ENCODE assay signal across 8 mouse cellular contexts in genomic region chr4:145213999-145214785, GRCm38 (mm10). TPM values are rescaled to one million over a fixed set of nuclear protein-coding genes. Genes with fewer than 3 reads are reported as not detected.
A peak's percentile ranks its signal among the peaks of the same experiment; 100 is the strongest.
DNase-seq lines count a peak whose midpoint lies in the region; ATAC-seq and TF ChIP-seq lines count a peak whose summit lies in the region.

No protein-coding gene starts in this region.

- intact Hi-C loops in heart, postnatal 14 days (cut with DNase I) = loop anchor here (1.0 kb wide), 1 partner anchor 72 kb away; no protein-coding TSS in a partner anchor

- peaks cover 0 to 27% of the 10 kb centered on the region in 2 experiments; a peak in 3 of 4 replicates for H3K4me1 ChIP-seq in CH12.LX (ENCODE audit: control insufficient read depth in 1 of 2, insufficient read depth in 2 of 2)
- no peaks in the 10 kb centered on the region for H3K4me1 ChIP-seq in forebrain, embryonic 14.5 days (ENCODE audit: control insufficient read depth, insufficient read depth, low read length)
- H3K4me1 ChIP-seq in liver, embryonic 16.5 days (ENCODE audit: control insufficient read depth, low read depth, low read length) = peaks cover 3% of the 10 kb centered on the region
- peaks cover 13% of the 10 kb centered on the region for H3K4me1 ChIP-seq in neural tube, embryonic 13.5 days (replicated peaks)
- H3K4me1 ChIP-seq in testis, adult 2 months (ENCODE audit: control insufficient read depth, insufficient read depth, low read length) = peaks cover 6% of the 10 kb centered on the region

- no peaks in the 10 kb centered on the region for H3K79me2 ChIP-seq in CH12.LX (replicated peaks; ENCODE audit: control insufficient read depth, extremely low read depth, insufficient read depth, poor library complexity, severe bottlenecking)

- 32% methylated on average over 8 of the region's 8 CpGs for WGBS in forebrain, embryonic 14.5 days
- 37% methylated on average over 8 of the region's 8 CpGs for WGBS in large intestine, adult 2 months
- 34% methylated on average over 8 of the region's 8 CpGs for WGBS in liver, embryonic 16.5 days (ENCODE audit: insufficient replicate concordance)
- WGBS in neural tube, embryonic 13.5 days = 33% methylated on average over 8 of the region's 8 CpGs

- no peaks in the 10 kb centered on the region for H3K9me3 ChIP-seq in CH12.LX (replicated peaks; ENCODE audit: low read length)
- no peaks in the 10 kb centered on the region for H3K9me3 ChIP-seq in forebrain, embryonic 14.5 days (replicated peaks; ENCODE audit: control insufficient read depth, low read length)
- no peaks in the 10 kb centered on the region for H3K9me3 ChIP-seq in liver, embryonic 16.5 days (replicated peaks; ENCODE audit: control insufficient read depth, low read length)
- no peaks in the 10 kb centered on the region for H3K9me3 ChIP-seq in neural tube, embryonic 13.5 days

- no peak overlapping the region for H3K4me2 ChIP-seq in CH12.LX (ENCODE audit: insufficient read depth, low read depth, poor library complexity, severe bottlenecking)
- no peak overlapping the region for H3K4me2 ChIP-seq in forebrain, embryonic 14.5 days (ENCODE audit: low read length)
- H3K4me2 ChIP-seq in liver, embryonic 16.5 days (ENCODE audit: low read depth, low read length) = no peak overlapping the region
- H3K4me2 ChIP-seq in neural tube, embryonic 13.5 days = no peak overlapping the region

- ATAC-seq in forebrain, embryonic 14.5 days = peak; percentile 86
- peak; percentile 60 for ATAC-seq in liver, embryonic 16.5 days (ENCODE audit: low read depth)
- ATAC-seq in neural tube, embryonic 13.5 days (ENCODE audit: low read depth) = peak; percentile 91

- H3K27me3 ChIP-seq in CH12.LX (replicated peaks) = no peaks in the 10 kb centered on the region
- H3K27me3 ChIP-seq in forebrain, embryonic 14.5 days (replicated peaks; ENCODE audit: control insufficient read depth, insufficient read depth, low read length) = no peaks in the 10 kb centered on the region
- H3K27me3 ChIP-seq in liver, embryonic 16.5 days (ENCODE audit: control insufficient read depth, insufficient read depth, low read depth, low read length) = no peaks in the 10 kb centered on the region
- no peaks in the 10 kb centered on the region for H3K27me3 ChIP-seq in neural tube, embryonic 13.5 days
- no peaks in the 10 kb centered on the region for H3K27me3 ChIP-seq in testis, adult 2 months (ENCODE audit: control insufficient read depth, insufficient read depth, low read length)

- in situ Hi-C loops in CH12.LX (cut with MboI; ENCODE audit: low pct_ligation_motif_present, low pct_unique_long_range_greater_than_20kb, low sequenced_read_pairs) = no loop called here

- TF ChIP-seq EP300 in CH12.LX (IDR thresholded peaks at IDR 0.05; ENCODE audit: low read length) = no peak

- peak; percentile 92 for TF ChIP-seq RAD21 in CH12.LX (IDR thresholded peaks at IDR 0.05; ENCODE audit: low read depth, low read length)

- H3K36me3 ChIP-seq in CH12.LX (replicated peaks in 1 of 2; ENCODE audit: control insufficient read depth in 1 of 2, insufficient read depth in 1 of 2, low read length in 1 of 2) = peaks cover 40 to 62% of the 10 kb centered on the region in 2 experiments
- H3K36me3 ChIP-seq in forebrain, embryonic 14.5 days (ENCODE audit: control insufficient read depth, insufficient read depth, low read length) = no peaks in the 10 kb centered on the region
- H3K36me3 ChIP-seq in liver, embryonic 16.5 days (ENCODE audit: control insufficient read depth, insufficient read depth) = no peaks in the 10 kb centered on the region; the same call in 1 of the 2 replicates
- no peaks in the 10 kb centered on the region for H3K36me3 ChIP-seq in neural tube, embryonic 13.5 days
- H3K36me3 ChIP-seq in testis, adult 2 months (ENCODE audit: control insufficient read depth, insufficient read depth, low read length) = no peaks in the 10 kb centered on the region

- peak; percentile 91 to 94 for TF ChIP-seq CTCF in CH12.LX (conservative IDR thresholded peaks at IDR 0.05 in 1 of 2, IDR thresholded peaks at IDR 0.05 in 1 of 2; ENCODE audit: low read depth in 2 of 2, low read length in 2 of 2)
- TF ChIP-seq CTCF in testis, adult 2 months (IDR thresholded peaks at IDR 0.05; ENCODE audit: control insufficient read depth, insufficient read depth, insufficient replicate concordance, low read depth, low read length) = peak; percentile 94

- peak; percentile 79 for DNase-seq in CH12.LX (ENCODE audit: extremely low read depth)
- DNase-seq in c-Kit-positive CD71-positive TER-119-positive erythroid progenitor cells, embryonic 14.5 days (ENCODE audit: low spot score) = peak; percentile 81
- peak; percentile 79 for DNase-seq in forebrain, embryonic 14.5 days (ENCODE audit: low spot score)
- peak; percentile 94 to 97 for DNase-seq in heart, postnatal 14 days
- peak; percentile 67 for DNase-seq in large intestine, adult 2 months (ENCODE audit: low read depth, low spot score)

- H3K27ac ChIP-seq in CH12.LX (ENCODE audit: insufficient read depth, low read depth) = no peak overlapping the region
- no peak overlapping the region for H3K27ac ChIP-seq in forebrain, embryonic 14.5 days (ENCODE audit: low read depth, low read length)
- no peak overlapping the region for H3K27ac ChIP-seq in liver, embryonic 16.5 days (ENCODE audit: low read length)
- H3K27ac ChIP-seq in neural tube, embryonic 13.5 days (replicated peaks) = 0 out of 2 replicates have a peak overlapping the region, but pooled peaks have one; percentile 33
- H3K27ac ChIP-seq in testis, adult 2 months (ENCODE audit: control insufficient read depth, insufficient read depth, low read depth, low read length) = no peak overlapping the region

- no peak overlapping the region for H3K4me3 ChIP-seq in CH12.LX (replicated peaks in 1 of 3; ENCODE audit: low read depth in 2 of 3, low read length in 2 of 3, poor library complexity in 1 of 3)
- H3K4me3 ChIP-seq in forebrain, embryonic 14.5 days (ENCODE audit: low read depth, low read length) = no peak overlapping the region
- no peak overlapping the region for H3K4me3 ChIP-seq in liver, embryonic 16.5 days (ENCODE audit: low read depth, low read length)
- no peak overlapping the region for H3K4me3 ChIP-seq in neural tube, embryonic 13.5 days
- H3K4me3 ChIP-seq in testis, adult 2 months (ENCODE audit: control insufficient read depth, low read depth, low read length) = no peak overlapping the region

- dilution Hi-C loops in CH12.LX (cut with MboI; ENCODE audit: extremely low pct_ligation_motif_present, extremely low pct_unique_long_range_greater_than_20kb, low sequenced_read_pairs) = no loop called here

- TF ChIP-seq POLR2A in CH12.LX (IDR thresholded peaks at IDR 0.05; ENCODE audit: low read depth, low read length) = no peak
- no peak for TF ChIP-seq POLR2A in testis, adult 2 months (IDR thresholded peaks at IDR 0.05; ENCODE audit: control insufficient read depth, low read depth, low read length)

- no peak overlapping the region for H3K9ac ChIP-seq in CH12.LX (ENCODE audit: insufficient read depth, low read depth)
- H3K9ac ChIP-seq in forebrain, embryonic 14.5 days (ENCODE audit: low read length) = no peak overlapping the region
- H3K9ac ChIP-seq in liver, embryonic 16.5 days (ENCODE audit: low read depth, low read length) = no peak overlapping the region
- no peak overlapping the region for H3K9ac ChIP-seq in neural tube, embryonic 13.5 days

TF ChIP-seq in CH12.LX, 34 proteins besides CTCF, POLR2A, EP300 and RAD21:
- TF ChIP-seq MYC (IDR thresholded peaks at IDR 0.05; ENCODE audit: low read depth, low read length) = no peak
- TF ChIP-seq CHD1 (IDR thresholded peaks at IDR 0.05; ENCODE audit: low read depth, low read length) = no peak
- TF ChIP-seq E2F4 (IDR thresholded peaks at IDR 0.05; ENCODE audit: insufficient replicate concordance, low read depth, low read length) = no peak
- TF ChIP-seq MXI1 (IDR thresholded peaks at IDR 0.05; ENCODE audit: low read depth, low read length) = no peak
- no peak for TF ChIP-seq RCOR1 (conservative IDR thresholded peaks at IDR 0.05; ENCODE audit: low read depth, low read length)
- peak; percentile 98 for TF ChIP-seq SMC3 (IDR thresholded peaks at IDR 0.05; ENCODE audit: low read depth, low read length)
- TF ChIP-seq IRF4 (IDR thresholded peaks at IDR 0.05; ENCODE audit: low read depth, low read length) = peak; percentile 15; the same call in 1 of the 2 replicates
- peak; percentile 85 for TF ChIP-seq ZC3H11A (IDR thresholded peaks at IDR 0.05; ENCODE audit: low read depth, low read length)
- TF ChIP-seq MAZ (IDR thresholded peaks at IDR 0.05; ENCODE audit: low read depth, low read length) = no peak
- TF ChIP-seq MAFK (IDR thresholded peaks at IDR 0.05; ENCODE audit: insufficient replicate concordance, low read length) = no peak
- TF ChIP-seq MEF2A (IDR thresholded peaks at IDR 0.05; ENCODE audit: borderline replicate concordance, low read depth, low read length) = no peak
- peak; percentile 31; the same call in 1 of the 2 replicates for TF ChIP-seq NELFE (IDR thresholded peaks at IDR 0.05; ENCODE audit: low read depth, low read length)

RNA-seq across cellular contexts. Expression of gene Vps13d, which starts 19.4 kb away (rescaled TPM):
- 9.7 and 10.8 TPM in 2 replicates for total RNA-seq in CH12.LX (2012; rRNA removed)
- total RNA-seq in CH12.LX (2014; rRNA removed) = 8.2 and 9.8 TPM in 2 replicates
- 9.4 and 9.6 TPM in 2 replicates for polyA plus RNA-seq in CH12.LX (2012; ENCODE audit: insufficient read length, low read depth)
- polyA plus RNA-seq in forebrain, embryonic 14.5 days (2014; fragmentation: Nextera tagmentation; extraction: Ambion mirVana) = 9.0 and 11.6 TPM in 2 replicates
- 10 to 100 TPM; 72.5 to 74.9 TPM for total RNA-seq in heart, postnatal 14 days (2021)
- 15.5 and 20.4 TPM in 2 replicates for polyA plus RNA-seq in large intestine, adult 2 months (2012; rRNA removed)
- 2.9 and 3.7 TPM in 2 replicates for polyA plus RNA-seq in liver, embryonic 16.5 days (2015; fragmentation: Nextera tagmentation; extraction: Ambion mirVana)
- polyA plus RNA-seq in neural tube, embryonic 13.5 days (2015; fragmentation: Nextera tagmentation; extraction: Ambion mirVana) = 6.3 and 8.0 TPM in 2 replicates
- 6.0 and 7.3 TPM in 2 replicates for polyA plus RNA-seq in testis, adult 2 months (2012; rRNA removed)

RNA-seq across cellular contexts. Expression of gene Tnfrsf1b, which starts 32.5 kb away (rescaled TPM):
- total RNA-seq in CH12.LX (2012; rRNA removed) (14.9 and 16.7 TPM in 2 replicates), CH12.LX (2014; rRNA removed) (10.7 and 11.4 TPM in 2 replicates)
- 18.8 and 21.6 TPM in 2 replicates for polyA plus RNA-seq in CH12.LX (2012; ENCODE audit: insufficient read length, low read depth)
- 1.9 and 2.6 TPM in 2 replicates for polyA plus RNA-seq in forebrain, embryonic 14.5 days (2014; fragmentation: Nextera tagmentation; extraction: Ambion mirVana)
- 1 to 10 TPM; 5.5 to 6.3 TPM for total RNA-seq in heart, postnatal 14 days (2021)
- polyA plus RNA-seq in large intestine, adult 2 months (2012; rRNA removed) = 15.1 and 17.8 TPM in 2 replicates
- polyA plus RNA-seq in liver, embryonic 16.5 days (2015; fragmentation: Nextera tagmentation; extraction: Ambion mirVana) = 8.8 and 10.3 TPM in 2 replicates
- 3.3 and 3.4 TPM in 2 replicates for polyA plus RNA-seq in neural tube, embryonic 13.5 days (2015; fragmentation: Nextera tagmentation; extraction: Ambion mirVana)
- polyA plus RNA-seq in testis, adult 2 months (2012; rRNA removed) = 0.96 and 1.0 TPM in 2 replicates
